Mouse (Mus musculus) gonadal fat pad, adult 2 months (tissue): ENCODE measurements around the gene Pxn. TPM values are rescaled to one million over a fixed set of nuclear protein-coding genes. Genes with fewer than 3 reads are reported as not detected.
"Not testable (repeated sequence)": the region's sequence is repeated elsewhere in the genome, so short reads cannot be mapped to it uniquely, and the experiment has no call there.

Source experiments
- DNase-seq: peaks from one replicate; pipeline ENCODE4 v3.0.0-alpha.2; 2012; ENCODE audit warnings: low read depth
- polyA plus RNA-seq: library from polyadenylated mRNA; depleted of rRNA; stranded (reverse); fragments of >200 nt; gene quantifications from 2 replicates; pipeline ENCODE4 v1.2.3, GENCODE M21; 2012

Pxn gene
- polyA plus RNA-seq, 1 experiment = 97.9 TPM

- DNase-seq = no peak
These were observed 47.4 kb downstream of the Pxn start for GRCm38 (mm10) chr5:115553801-115554420.

- no peak for DNase-seq
These were observed 48.2 kb downstream of the Pxn start for GRCm38 (mm10) chr5:115554536-115555291.

- no peak for DNase-seq
These were observed 49.7 kb downstream of the Pxn start for GRCm38 (mm10) chr5:115556217-115556616.

GRCm38 (mm10) chr5:115558182-115558794 is 51.8 kb downstream of the Pxn start:
- no peak for DNase-seq

- peak; percentile 82 for DNase-seq
These were observed 53.0 kb downstream of the Pxn start, which contains the start of gene Rplp0 for GRCm38 (mm10) chr5:115559237-115560101. Gene Rplp0, plus strand, starts transcription at chr5:115559467.

GRCm38 (mm10) chr5:115560336-115560905 is 53.9 kb downstream of the Pxn start:
- no peak for DNase-seq

GRCm38 (mm10) chr5:115563771-115564585 is 57.5 kb downstream of the Pxn start:
- DNase-seq = no peak

- DNase-seq = no peak
These were observed 58.4 kb downstream of the Pxn start, which contains the start of gene Gcn1l1 for GRCm38 (mm10) chr5:115564737-115565393. Gene Gcn1l1, plus strand, starts transcription at chr5:115565254.

GRCm38 (mm10) chr5:115565403-115565802 is 58.9 kb downstream of the Pxn start:
- DNase-seq = no peak

- DNase-seq = no peak
These were observed 62.2 kb downstream of the Pxn start for GRCm38 (mm10) chr5:115568681-115569080.

- DNase-seq = no peak
These were observed 62.8 kb downstream of the Pxn start for GRCm38 (mm10) chr5:115569308-115569707.

- no peak for DNase-seq
These were observed 63.2 kb downstream of the Pxn start for GRCm38 (mm10) chr5:115569721-115570120.

GRCm38 (mm10) chr5:115571086-115571485 is 64.6 kb downstream of the Pxn start:
- DNase-seq = no peak

- DNase-seq = no peak
These were observed 66.4 kb downstream of the Pxn start for GRCm38 (mm10) chr5:115572679-115573535.

GRCm38 (mm10) chr5:115574992-115575391 is 68.5 kb downstream of the Pxn start:
- no peak for DNase-seq

- DNase-seq = not testable (repeated sequence)
These were observed 71.2 kb downstream of the Pxn start for GRCm38 (mm10) chr5:115577686-115578085.

GRCm38 (mm10) chr5:115578922-115579321 is 72.4 kb downstream of the Pxn start:
- DNase-seq = no peak

GRCm38 (mm10) chr5:115579363-115579762 is 72.9 kb downstream of the Pxn start:
- no peak for DNase-seq
